Comparison of ENCODE assay signal across 19 mouse cellular contexts in genomic region chr8:4895046-4895445, GRCm38 (mm10).
"Had no signal": no experiment of that assay in that cellular context is flagged by ENCODE, and none has a peak within 500 bp of the region (broad histone marks: within the 10 kb centered on the region; RNA-seq: fewer than 3 reads in every experiment).

No protein-coding gene starts in this region.

- H3K4me3 ChIP-seq: left cerebral cortex, adult 2 months; limb, embryonic 12.5 days; limb, embryonic 15.5 days; midbrain, embryonic 12.5 days; midbrain, embryonic 15.5 days; neural tube, embryonic 12.5 days; neural tube, embryonic 15.5 days had no signal

- H3K27me3 ChIP-seq: limb, embryonic 12.5 days; limb, embryonic 15.5 days; midbrain, embryonic 12.5 days; midbrain, embryonic 15.5 days; neural tube, embryonic 12.5 days; neural tube, embryonic 15.5 days had no signal

- DNase-seq: layer of hippocampus, postnatal 36 days; liver, postnatal 0 days; lung, embryonic 14.5 days; right cerebral cortex, adult 18-20 months; right cerebral cortex, postnatal 25 days; thymus, adult 18-20 months; thymus, postnatal 36 days had no signal

- ATAC-seq: intestine, postnatal 0 days; liver, postnatal 0 days; lung, postnatal 0 days; midbrain, embryonic 15.5 days had no signal

- H3K9ac ChIP-seq: limb, embryonic 12.5 days; limb, embryonic 15.5 days; liver, embryonic 14.5 days; liver, postnatal 0 days; lung, embryonic 14.5 days; midbrain, embryonic 12.5 days; midbrain, embryonic 15.5 days; neural tube, embryonic 12.5 days; neural tube, embryonic 15.5 days had no signal

- H3K27ac ChIP-seq: left cerebral cortex, adult 2 months; limb, embryonic 12.5 days; limb, embryonic 15.5 days; liver, embryonic 14.5 days; macrophage; midbrain, embryonic 12.5 days; midbrain, embryonic 15.5 days; neural tube, embryonic 12.5 days; neural tube, embryonic 15.5 days had no signal

- H3K9me3 ChIP-seq: limb, embryonic 12.5 days; limb, embryonic 15.5 days; midbrain, embryonic 12.5 days; midbrain, embryonic 15.5 days; neural tube, embryonic 12.5 days; neural tube, embryonic 15.5 days had no signal

- H3K36me3 ChIP-seq: limb, embryonic 12.5 days; limb, embryonic 15.5 days; midbrain, embryonic 12.5 days; midbrain, embryonic 15.5 days; neural tube, embryonic 12.5 days; neural tube, embryonic 15.5 days had no signal

- H3K4me2 ChIP-seq: limb, embryonic 12.5 days; limb, embryonic 15.5 days; liver, embryonic 11.5 days; lung, embryonic 14.5 days; midbrain, embryonic 12.5 days; midbrain, embryonic 15.5 days; neural tube, embryonic 12.5 days; neural tube, embryonic 15.5 days had no signal

- H3K4me1 ChIP-seq: limb, embryonic 12.5 days; limb, embryonic 15.5 days; midbrain, embryonic 12.5 days; midbrain, embryonic 15.5 days; neural tube, embryonic 12.5 days; neural tube, embryonic 15.5 days had no signal
